Mouse (Mus musculus) hindbrain, embryonic 10.5 days (tissue): Measurements from ENCODE around the gene Tcta. TPM values are rescaled to one million over a fixed set of nuclear protein-coding genes. Genes with fewer than 3 reads are reported as not detected.

Experiments used
- DNase-seq: peaks from one replicate; pipeline ENCODE4 v3.0.0-alpha.2; 2017; ENCODE audit warnings: low spot score
- H3K27ac ChIP-seq: fragments of 300-500 bp; sonication (generic); 2 replicates; pipeline ENCODE4 v1.5.1; 2016; ENCODE audit warnings: mild to moderate bottlenecking, moderate library complexity
- H3K27me3 ChIP-seq: fragments of 300-500 bp; sonication (generic); 2 replicates; pipeline ENCODE4 v1.6.1; 2016; ENCODE audit warnings: mild to moderate bottlenecking; ENCODE audit not compliant: poor library complexity, insufficient read depth, severe bottlenecking
- H3K36me3 ChIP-seq: fragments of 300-500 bp; sonication (generic); 2 replicates; pipeline ENCODE4 v1.6.1; 2016; ENCODE audit warnings: mild to moderate bottlenecking, moderate library complexity
- H3K4me1 ChIP-seq: fragments of 300-500 bp; sonication (generic); replicated peaks from 2 replicates; pipeline ENCODE4 v1.6.1; 2016; ENCODE audit warnings: mild to moderate bottlenecking
- H3K4me3 ChIP-seq: fragments of 300-500 bp; sonication (generic); 2 replicates; pipeline ENCODE4 v1.5.1; 2016; ENCODE audit warnings: mild to moderate bottlenecking, moderate library complexity
- H3K9me3 ChIP-seq: fragments of 300-500 bp; sonication (generic); 2 replicates; pipeline ENCODE4 v1.6.1; 2016; ENCODE audit warnings: mild to moderate bottlenecking, moderate library complexity
- WGBS: fragments of 180-500 bp; shearing (Covaris S2); methylation state at CpG from one replicate; pipeline ENCODE4 v1.1.7; 2016; 5-methylcytosine and 5-hydroxymethylcytosine counted together
- polyA plus RNA-seq: library from polyadenylated mRNA; unstranded; fragments of >200 nt; fragmentation: Nextera tagmentation; extraction: Ambion mirVana; gene quantifications from 2 replicates; pipeline ENCODE4 v1.2.1, GENCODE M21; 2016

The Tcta gene
- 20.7 and 32.7 TPM in 2 replicates for polyA plus RNA-seq

- DNase-seq = peak; percentile 98
- Histone ChIP-seq H3K4me1 (peaks cover 35% of the 10 kb centered on the region), H3K27me3 (no peaks in the 10 kb centered on the region), H3K9me3 (no peaks in the 10 kb centered on the region), H3K4me3 (peak within 1 kb of the TSS; percentile 93), H3K27ac (peak within 1 kb of the TSS; percentile 99), H3K36me3 (peaks cover 34% of the 10 kb centered on the region)
- whole genome bisulfite sequencing = under 1% methylated on average over 80 of the region's 81 CpGs
These were observed at the start of gene Tcta, which contains the start of gene Rhoa for GRCm38 (mm10) chr9:108305629-108306520. Tcta (minus strand) TSS chr9:108306160. Rhoa (plus strand) TSS chr9:108306129.

- 92% methylated on average over 4 of the region's 4 CpGs for WGBS
- no peak for DNase-seq
- peaks cover 52% of the 10 kb centered on the region for H3K36me3 ChIP-seq
- peaks cover 23% of the 10 kb centered on the region for H3K4me1 ChIP-seq
- no peak overlapping the region for H3K4me3 ChIP-seq
- H3K9me3 ChIP-seq = no peaks in the 10 kb centered on the region
- H3K27me3 ChIP-seq = no peaks in the 10 kb centered on the region
- H3K27ac ChIP-seq = no peak overlapping the region
These were observed 43.8 kb upstream of the Tcta start for GRCm38 (mm10) chr9:108349727-108350126.

- WGBS = 11% methylated on average over 14 of the region's 14 CpGs
- H3K27ac ChIP-seq = peak overlapping the region; percentile 97
- no peak for DNase-seq
- H3K9me3 ChIP-seq = no peaks in the 10 kb centered on the region
- peaks cover 37% of the 10 kb centered on the region for H3K36me3 ChIP-seq
- H3K27me3 ChIP-seq = no peaks in the 10 kb centered on the region
- peaks cover 23% of the 10 kb centered on the region for H3K4me1 ChIP-seq
- H3K4me3 ChIP-seq = peak overlapping the region; percentile 95
These were observed 42.3 kb upstream of the Tcta start for GRCm38 (mm10) chr9:108348290-108348680.

GRCm38 (mm10) chr9:108347540-108348289 is 41.8 kb upstream of the Tcta start, which contains the start of gene Usp4:
Usp4 (plus strand) TSS chr9:108347853.
- H3K27ac ChIP-seq = peak within 1 kb of the TSS; percentile 97
- peaks cover 23% of the 10 kb centered on the region for H3K4me1 ChIP-seq
- H3K4me3 ChIP-seq = peak within 1 kb of the TSS; percentile 95
- peaks cover 32% of the 10 kb centered on the region for H3K36me3 ChIP-seq
- peak; percentile 91 for DNase-seq
- H3K9me3 ChIP-seq = no peaks in the 10 kb centered on the region
- H3K27me3 ChIP-seq = no peaks in the 10 kb centered on the region
- under 1% methylated on average over 74 of the region's 75 CpGs for WGBS

GRCm38 (mm10) chr9:108347024-108347423 is 41.1 kb upstream of the Tcta start:
- peak overlapping the region; percentile 95 for H3K4me3 ChIP-seq
- DNase-seq = no peak
- H3K36me3 ChIP-seq = peaks cover 25% of the 10 kb centered on the region
- H3K9me3 ChIP-seq = no peaks in the 10 kb centered on the region
- H3K27ac ChIP-seq = peak overlapping the region; percentile 97
- no peaks in the 10 kb centered on the region for H3K27me3 ChIP-seq
- WGBS = 8% methylated on average over 11 of the region's 11 CpGs
- peaks cover 26% of the 10 kb centered on the region for H3K4me1 ChIP-seq

- H3K4me1 ChIP-seq = peaks cover 45% of the 10 kb centered on the region
- no peak overlapping the region for H3K27ac ChIP-seq
- H3K36me3 ChIP-seq = peaks cover 10% of the 10 kb centered on the region
- no peaks in the 10 kb centered on the region for H3K9me3 ChIP-seq
- no peak for DNase-seq
- H3K4me3 ChIP-seq = no peak overlapping the region
- WGBS = 74% methylated on average over 4 of the region's 4 CpGs
- H3K27me3 ChIP-seq = no peaks in the 10 kb centered on the region
These were observed 38.5 kb upstream of the Tcta start for GRCm38 (mm10) chr9:108344471-108344870.

GRCm38 (mm10) chr9:108343835-108344234 is 37.9 kb upstream of the Tcta start:
- Histone ChIP-seq H3K36me3 (peaks cover 10% of the 10 kb centered on the region), H3K4me1 (peaks cover 40% of the 10 kb centered on the region), H3K27me3 (no peaks in the 10 kb centered on the region), H3K27ac (no peak overlapping the region), H3K4me3 (no peak overlapping the region), H3K9me3 (no peaks in the 10 kb centered on the region)
- no peak for DNase-seq
- WGBS = 91% methylated on average over 1 of the region's 1 CpGs

- H3K4me3 ChIP-seq = no peak overlapping the region
- no peaks in the 10 kb centered on the region for H3K9me3 ChIP-seq
- DNase-seq = no peak
- H3K27me3 ChIP-seq = no peaks in the 10 kb centered on the region
- H3K4me1 ChIP-seq = peaks cover 40% of the 10 kb centered on the region
- 83% methylated on average over 3 of the region's 3 CpGs for WGBS
- H3K36me3 ChIP-seq = peaks cover 12% of the 10 kb centered on the region
- no peak overlapping the region; the same call in 1 of the 2 replicates for H3K27ac ChIP-seq
These were observed 37.4 kb upstream of the Tcta start for GRCm38 (mm10) chr9:108343331-108343730.

- no peak for DNase-seq
- H3K4me3 ChIP-seq = no peak overlapping the region
- H3K9me3 ChIP-seq = no peaks in the 10 kb centered on the region
- H3K27me3 ChIP-seq = no peaks in the 10 kb centered on the region
- H3K4me1 ChIP-seq = peaks cover 39% of the 10 kb centered on the region
- WGBS = 63% methylated on average over 5 of the region's 5 CpGs
- H3K36me3 ChIP-seq = peaks cover 19% of the 10 kb centered on the region
- 0 out of 2 replicates have a peak overlapping the region, but pooled peaks have one; percentile 12 for H3K27ac ChIP-seq
These were observed 36.4 kb upstream of the Tcta start for GRCm38 (mm10) chr9:108342301-108342831.

GRCm38 (mm10) chr9:108341801-108342200 is 35.8 kb upstream of the Tcta start:
- Histone ChIP-seq H3K4me1 (peaks cover 33% of the 10 kb centered on the region), H3K36me3 (peaks cover 19% of the 10 kb centered on the region), H3K27me3 (no peaks in the 10 kb centered on the region), H3K9me3 (no peaks in the 10 kb centered on the region), H3K4me3 (no peak overlapping the region), H3K27ac (peak overlapping the region; percentile 12; the same call in 1 of the 2 replicates)
- no peak for DNase-seq

GRCm38 (mm10) chr9:108341139-108341475 is 35.1 kb upstream of the Tcta start:
- Histone ChIP-seq H3K4me3 (no peak overlapping the region), H3K27ac (0 out of 2 replicates have a peak overlapping the region, but pooled peaks have one; percentile 30), H3K4me1 (peaks cover 30% of the 10 kb centered on the region), H3K36me3 (peaks cover 25% of the 10 kb centered on the region), H3K27me3 (no peaks in the 10 kb centered on the region), H3K9me3 (no peaks in the 10 kb centered on the region)
- no peak for DNase-seq
- 92% methylated on average over 5 of the region's 5 CpGs for WGBS

GRCm38 (mm10) chr9:108340258-108341138 is 34.5 kb upstream of the Tcta start:
- Histone ChIP-seq H3K4me1 (peaks cover 30% of the 10 kb centered on the region), H3K27me3 (no peaks in the 10 kb centered on the region), H3K36me3 (peaks cover 31% of the 10 kb centered on the region), H3K27ac (peak overlapping the region; percentile 94), H3K9me3 (no peaks in the 10 kb centered on the region), H3K4me3 (peak overlapping the region; percentile 86)
- WGBS = 66% methylated on average over 10 of the region's 10 CpGs
- DNase-seq = no peak
